Mouse (Mus musculus): ENCODE measurements around the gene Dab2ip.

Gene Dab2ip

GRCm38 (mm10) chr2:35747371-35748035 lies 189.4 kb downstream of the Dab2ip start:
- DNase-seq (ENCODE audit: low spot score in 2 of 2), result no peak

- DNase-seq (ENCODE audit: low spot score in 2 of 2), result no peak
Measured at GRCm38 (mm10) chr2:35750533-35751141, 192.6 kb downstream of the Dab2ip start.

GRCm38 (mm10) chr2:35751781-35752505 lies 193.9 kb downstream of the Dab2ip start:
- no peak for DNase-seq (ENCODE audit: low spot score in 2 of 2)

GRCm38 (mm10) chr2:35756467-35756866 lies 198.4 kb downstream of the Dab2ip start:
- no peak for DNase-seq (ENCODE audit: low spot score in 2 of 2)

- no peak for DNase-seq (ENCODE audit: low spot score in 2 of 2)
Measured at GRCm38 (mm10) chr2:35760352-35760751, 202.3 kb downstream of the Dab2ip start.

- no peak for DNase-seq (ENCODE audit: low spot score in 2 of 2)
Measured at GRCm38 (mm10) chr2:35760867-35761266, 202.8 kb downstream of the Dab2ip start.

- DNase-seq (ENCODE audit: low spot score in 2 of 2), result no peak
Measured at GRCm38 (mm10) chr2:35761458-35761857, 203.4 kb downstream of the Dab2ip start.

GRCm38 (mm10) chr2:35763818-35764217 lies 205.8 kb downstream of the Dab2ip start:
- DNase-seq (ENCODE audit: low spot score in 2 of 2), result no peak

GRCm38 (mm10) chr2:35764328-35764727 lies 206.3 kb downstream of the Dab2ip start:
- DNase-seq (ENCODE audit: low spot score in 2 of 2), result no peak

- no peak for DNase-seq (ENCODE audit: low spot score in 2 of 2)
Measured at GRCm38 (mm10) chr2:35767834-35768537, 209.9 kb downstream of the Dab2ip start.

- no peak for DNase-seq (ENCODE audit: low spot score in 2 of 2)
Measured at GRCm38 (mm10) chr2:35768538-35769238, 210.6 kb downstream of the Dab2ip start.

GRCm38 (mm10) chr2:35769398-35769797 lies 211.3 kb downstream of the Dab2ip start:
- DNase-seq (ENCODE audit: low spot score in 2 of 2), result no peak

GRCm38 (mm10) chr2:35770541-35770940 lies 212.5 kb downstream of the Dab2ip start:
- no peak for DNase-seq (ENCODE audit: low spot score in 2 of 2)

- DNase-seq (ENCODE audit: low spot score in 2 of 2), result no peak
Measured at GRCm38 (mm10) chr2:35775651-35776055, 217.6 kb downstream of the Dab2ip start.

- DNase-seq (ENCODE audit: low spot score in 2 of 2), result no peak
Measured at GRCm38 (mm10) chr2:35776935-35777334, 218.9 kb downstream of the Dab2ip start.

GRCm38 (mm10) chr2:35779266-35779665 lies 221.2 kb downstream of the Dab2ip start:
- no peak for DNase-seq (ENCODE audit: low spot score in 2 of 2)
